Mouse (Mus musculus): ENCODE data around the gene Cilp. TPM values are rescaled to one million over a fixed set of nuclear protein-coding genes. Genes with fewer than 3 reads are reported as not detected.

Gene Cilp
- polyA plus RNA-seq, 1 experiment from 2014 or later, result 1.0 TPM

DNA sequence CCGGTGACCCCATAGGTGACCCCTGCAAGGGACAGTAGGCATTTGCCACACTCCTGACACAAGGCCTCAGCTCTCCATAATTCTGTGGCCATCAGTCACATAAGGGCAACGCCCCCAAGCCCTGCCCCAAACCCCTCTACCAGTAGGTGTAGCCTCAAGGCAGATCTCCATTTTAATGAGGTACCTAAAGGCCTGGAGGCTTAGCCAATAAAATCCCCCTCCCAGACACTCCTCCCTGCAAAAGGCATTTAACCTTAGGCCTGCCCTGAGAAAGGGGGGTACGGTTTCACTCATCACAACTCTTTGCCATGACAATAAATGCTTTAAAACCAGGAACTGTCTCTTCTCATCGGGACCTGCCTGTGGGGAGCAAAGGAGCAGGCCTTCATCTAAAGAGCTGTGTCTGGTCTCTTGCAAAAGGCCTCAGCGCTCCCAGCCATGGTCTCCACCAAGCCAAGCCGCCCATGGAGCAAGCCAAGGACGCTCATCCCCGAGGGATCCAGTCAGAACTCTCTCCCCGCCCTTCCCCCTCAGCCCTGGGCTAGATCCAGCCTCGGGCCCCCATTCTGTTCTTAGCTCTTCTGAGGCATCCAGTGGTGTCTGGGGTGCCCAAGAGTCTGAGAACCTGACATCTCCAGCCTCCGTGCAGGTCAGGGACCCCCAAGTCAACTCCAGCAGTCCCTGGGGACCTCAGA, 8.9 kb upstream of the Cilp start:
- no peaks in the 10 kb centered on the region for H3K36me3 ChIP-seq (ENCODE audit: control insufficient read depth, insufficient read depth, low read length)
- H3K27ac ChIP-seq (ENCODE audit: low read length), result no peak overlapping the region
- ATAC-seq (ENCODE audit: insufficient number of reproducible peaks, insufficient read depth, low FRiP score, low read depth), result no peak
- no peak overlapping the region for H3K4me2 ChIP-seq (replicated peaks; ENCODE audit: low read depth, low read length)
- 72% methylated on average over 11 of the region's 11 CpGs for WGBS
- H3K27me3 ChIP-seq (ENCODE audit: control insufficient read depth, insufficient read depth, low read length), result no peaks in the 10 kb centered on the region
- H3K9ac ChIP-seq (replicated peaks; ENCODE audit: low read depth, low read length), result no peak overlapping the region
- H3K4me1 ChIP-seq (ENCODE audit: control insufficient read depth, insufficient read depth, low read length), result no peaks in the 10 kb centered on the region
- H3K9me3 ChIP-seq (ENCODE audit: control insufficient read depth, low read depth, low read length), result no peaks in the 10 kb centered on the region
- no peak overlapping the region for H3K4me3 ChIP-seq (ENCODE audit: low read depth, low read length)

GRCm38 (mm10) chr9:65257218-65257910, 7.6 kb upstream of the Cilp start:
- no peaks in the 10 kb centered on the region for H3K9me3 ChIP-seq (ENCODE audit: control insufficient read depth, low read depth, low read length)
- no peak overlapping the region for H3K4me2 ChIP-seq (replicated peaks; ENCODE audit: low read depth, low read length)
- H3K4me3 ChIP-seq (ENCODE audit: low read depth, low read length), result no peak overlapping the region
- H3K27me3 ChIP-seq (ENCODE audit: control insufficient read depth, insufficient read depth, low read length), result no peaks in the 10 kb centered on the region
- no peaks in the 10 kb centered on the region for H3K4me1 ChIP-seq (ENCODE audit: control insufficient read depth, insufficient read depth, low read length)
- H3K36me3 ChIP-seq (ENCODE audit: control insufficient read depth, insufficient read depth, low read length), result no peaks in the 10 kb centered on the region
- H3K9ac ChIP-seq (replicated peaks; ENCODE audit: low read depth, low read length), result no peak overlapping the region
- no peak overlapping the region for H3K27ac ChIP-seq (ENCODE audit: low read length)
- ATAC-seq (ENCODE audit: insufficient number of reproducible peaks, insufficient read depth, low FRiP score, low read depth), result no peak
- 71% methylated on average over 9 of the region's 9 CpGs for WGBS

DNA sequence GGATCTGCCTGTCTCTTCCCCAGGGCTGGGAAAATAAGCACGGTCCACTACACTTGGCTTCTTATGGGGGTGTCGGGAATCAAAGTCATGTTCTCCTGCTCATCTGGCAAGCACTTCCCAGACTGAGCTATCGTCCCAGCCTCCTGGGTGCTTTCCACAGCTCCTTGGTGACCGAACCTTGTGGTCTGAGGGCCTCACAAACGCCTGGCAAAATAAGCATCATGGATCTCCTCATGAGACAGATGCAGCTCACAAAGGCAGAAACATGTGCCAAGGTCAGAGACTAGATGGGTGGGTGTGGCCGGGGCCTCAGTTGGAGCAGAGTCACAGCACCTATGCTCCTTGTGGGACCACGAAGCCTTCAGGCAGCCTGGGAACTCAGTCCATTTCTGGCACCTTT, 5.6 kb upstream of the Cilp start:
- H3K9ac ChIP-seq (replicated peaks; ENCODE audit: low read depth, low read length), result no peak overlapping the region
- no peaks in the 10 kb centered on the region for H3K36me3 ChIP-seq (ENCODE audit: control insufficient read depth, insufficient read depth, low read length)
- 80% methylated on average over 7 of the region's 7 CpGs for WGBS
- H3K4me3 ChIP-seq (ENCODE audit: low read depth, low read length), result no peak overlapping the region
- H3K4me1 ChIP-seq (ENCODE audit: control insufficient read depth, insufficient read depth, low read length), result no peaks in the 10 kb centered on the region
- H3K27ac ChIP-seq (ENCODE audit: low read length), result no peak overlapping the region
- no peak for ATAC-seq (ENCODE audit: insufficient number of reproducible peaks, insufficient read depth, low FRiP score, low read depth)
- no peaks in the 10 kb centered on the region for H3K27me3 ChIP-seq (ENCODE audit: control insufficient read depth, insufficient read depth, low read length)
- H3K9me3 ChIP-seq (ENCODE audit: control insufficient read depth, low read depth, low read length), result no peaks in the 10 kb centered on the region
- no peak overlapping the region for H3K4me2 ChIP-seq (replicated peaks; ENCODE audit: low read depth, low read length)

GRCm38 (mm10) chr9:65261591-65262230, 3.3 kb upstream of the Cilp start:
- Histone ChIP-seq H3K4me3 (ENCODE audit: low read depth, low read length) (no peak overlapping the region), H3K36me3 (ENCODE audit: control insufficient read depth, insufficient read depth, low read length) (no peaks in the 10 kb centered on the region), H3K27ac (ENCODE audit: low read length) (no peak overlapping the region), H3K4me2 (replicated peaks; ENCODE audit: low read depth, low read length) (no peak overlapping the region), H3K4me1 (ENCODE audit: control insufficient read depth, insufficient read depth, low read length) (peaks cover 13% of the 10 kb centered on the region; the same call in 1 of the 2 replicates), H3K27me3 (ENCODE audit: control insufficient read depth, insufficient read depth, low read length) (no peaks in the 10 kb centered on the region), H3K9me3 (ENCODE audit: control insufficient read depth, low read depth, low read length) (no peaks in the 10 kb centered on the region), H3K9ac (replicated peaks; ENCODE audit: low read depth, low read length) (no peak overlapping the region)
- no peak for ATAC-seq (ENCODE audit: insufficient number of reproducible peaks, insufficient read depth, low FRiP score, low read depth)
- 89% methylated on average over 2 of the region's 2 CpGs for WGBS

- Histone ChIP-seq H3K9me3 (ENCODE audit: control insufficient read depth, low read depth, low read length) (no peaks in the 10 kb centered on the region), H3K4me3 (ENCODE audit: low read depth, low read length) (no peak overlapping the region), H3K4me2 (replicated peaks; ENCODE audit: low read depth, low read length) (no peak overlapping the region), H3K9ac (replicated peaks; ENCODE audit: low read depth, low read length) (no peak overlapping the region), H3K27ac (ENCODE audit: low read length) (no peak overlapping the region), H3K36me3 (ENCODE audit: control insufficient read depth, insufficient read depth, low read length) (no peaks in the 10 kb centered on the region), H3K27me3 (ENCODE audit: control insufficient read depth, insufficient read depth, low read length) (no peaks in the 10 kb centered on the region), H3K4me1 (ENCODE audit: control insufficient read depth, insufficient read depth, low read length) (peaks cover 16% of the 10 kb centered on the region; the same call in 1 of the 2 replicates)
- no peak for ATAC-seq (ENCODE audit: insufficient number of reproducible peaks, insufficient read depth, low FRiP score, low read depth)
- WGBS, result 90% methylated on average over 3 of the region's 3 CpGs
Measured at GRCm38 (mm10) chr9:65262641-65263120, 2.3 kb upstream of the Cilp start.

- H3K27me3 ChIP-seq (ENCODE audit: control insufficient read depth, insufficient read depth, low read length), result no peaks in the 10 kb centered on the region
- no peak overlapping the region for H3K4me2 ChIP-seq (replicated peaks; ENCODE audit: low read depth, low read length)
- peak overlapping the region; percentile 71 for H3K27ac ChIP-seq (ENCODE audit: low read length)
- no peak overlapping the region for H3K4me3 ChIP-seq (ENCODE audit: low read depth, low read length)
- H3K9ac ChIP-seq (replicated peaks; ENCODE audit: low read depth, low read length), result no peak overlapping the region
- 45% methylated on average over 7 of the region's 7 CpGs for WGBS
- no peaks in the 10 kb centered on the region for H3K9me3 ChIP-seq (ENCODE audit: control insufficient read depth, low read depth, low read length)
- ATAC-seq (ENCODE audit: insufficient number of reproducible peaks, insufficient read depth, low FRiP score, low read depth), result peak; percentile 75; the same call in 1 of the 2 replicates
- H3K36me3 ChIP-seq (ENCODE audit: control insufficient read depth, insufficient read depth, low read length), result no peaks in the 10 kb centered on the region
- peaks cover 20% of the 10 kb centered on the region; the same call in 1 of the 2 replicates for H3K4me1 ChIP-seq (ENCODE audit: control insufficient read depth, insufficient read depth, low read length)
Measured at GRCm38 (mm10) chr9:65267742-65268515, 2.9 kb downstream of the Cilp start.

GRCm38 (mm10) chr9:65273048-65273809, 8.2 kb downstream of the Cilp start:
- Histone ChIP-seq H3K4me3 (ENCODE audit: low read depth, low read length) (no peak overlapping the region), H3K27me3 (ENCODE audit: control insufficient read depth, insufficient read depth, low read length) (no peaks in the 10 kb centered on the region), H3K4me2 (replicated peaks; ENCODE audit: low read depth, low read length) (no peak overlapping the region), H3K9me3 (ENCODE audit: control insufficient read depth, low read depth, low read length) (no peaks in the 10 kb centered on the region), H3K36me3 (ENCODE audit: control insufficient read depth, insufficient read depth, low read length) (no peaks in the 10 kb centered on the region), H3K27ac (ENCODE audit: low read length) (no peak overlapping the region), H3K4me1 (ENCODE audit: control insufficient read depth, insufficient read depth, low read length) (no peaks in the 10 kb centered on the region; the same call in 1 of the 2 replicates), H3K9ac (replicated peaks; ENCODE audit: low read depth, low read length) (no peak overlapping the region)
- no peak for ATAC-seq (ENCODE audit: insufficient number of reproducible peaks, insufficient read depth, low FRiP score, low read depth)
- 87% methylated on average over 13 of the region's 13 CpGs for WGBS

Measured in stomach, embryonic 14.5 days (tissue).